Mouse (Mus musculus): Measurements from ENCODE around the gene Lrrc75a.

Gene Lrrc75a

DNA sequence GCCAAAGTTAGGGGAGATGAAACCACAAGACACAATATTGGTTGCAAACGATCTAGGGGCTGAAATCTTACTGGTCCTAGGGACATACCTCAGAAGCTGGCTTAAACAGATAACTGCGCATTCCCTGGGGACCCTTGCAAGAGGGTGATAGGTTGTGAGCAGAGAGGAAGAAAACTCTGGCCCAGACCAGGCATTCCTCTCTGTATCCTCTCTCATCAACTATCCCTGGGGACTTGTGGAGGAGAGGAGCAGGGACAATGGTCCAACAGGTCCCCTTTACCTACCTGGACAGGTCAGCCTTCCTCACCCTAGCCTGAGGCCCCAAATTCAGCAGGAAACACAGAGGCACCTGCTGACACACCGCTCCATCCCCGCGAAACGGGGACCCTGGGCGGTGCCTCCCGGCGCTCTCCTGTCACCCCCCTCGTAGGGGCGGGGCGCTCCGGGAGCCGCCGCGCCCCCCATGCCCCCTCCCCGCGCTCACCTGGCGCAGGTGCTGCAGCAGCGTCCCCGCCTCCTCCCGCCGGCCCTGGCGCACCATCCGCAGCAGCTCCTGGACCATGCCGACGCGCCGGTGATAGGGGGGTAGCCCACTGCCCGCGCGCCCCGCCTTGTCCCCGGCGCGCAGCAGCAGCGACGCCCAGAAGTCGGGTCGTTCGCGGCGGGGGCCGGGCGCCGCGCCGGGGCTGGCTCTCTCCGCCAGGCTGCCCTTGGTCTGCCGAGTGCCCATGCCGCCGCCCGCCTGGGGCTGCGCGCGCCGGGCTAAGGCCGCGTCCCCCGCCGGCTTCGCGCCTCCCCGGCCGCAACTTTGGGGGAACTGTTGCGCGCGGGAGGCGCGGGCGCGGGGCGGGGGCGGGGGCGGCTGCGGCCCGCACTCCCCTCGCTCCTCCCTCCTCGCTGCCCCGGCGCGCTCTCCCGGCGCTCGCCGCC lies at the start of gene Lrrc75a:
Gene Lrrc75a, minus strand, starts transcription at position 863 of the 930 bp plus-strand sequence.
- 1% methylated on average over 68 of the region's 86 CpGs for WGBS

DNA sequence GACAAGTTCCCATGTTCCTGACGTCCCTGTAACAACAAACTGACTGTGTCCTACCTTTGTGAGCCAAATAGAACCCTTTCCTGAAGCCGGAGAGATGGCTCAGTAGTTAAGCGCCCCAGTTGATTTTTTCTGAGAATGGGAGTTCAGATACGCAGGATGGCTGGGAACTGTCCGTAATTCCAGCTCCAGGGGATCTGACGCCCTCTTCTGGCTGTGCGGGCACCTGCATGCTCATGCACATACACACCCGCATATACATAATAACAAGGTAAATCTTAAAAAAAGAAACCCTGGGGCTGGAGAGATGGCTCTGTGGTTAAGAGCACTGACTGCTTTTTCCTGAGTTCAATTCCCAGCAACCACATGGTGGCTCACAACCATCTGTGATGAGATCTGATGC lies 46.8 kb upstream of the Lrrc75a start:
- 96% methylated on average over 8 of the region's 8 CpGs for WGBS

DNA sequence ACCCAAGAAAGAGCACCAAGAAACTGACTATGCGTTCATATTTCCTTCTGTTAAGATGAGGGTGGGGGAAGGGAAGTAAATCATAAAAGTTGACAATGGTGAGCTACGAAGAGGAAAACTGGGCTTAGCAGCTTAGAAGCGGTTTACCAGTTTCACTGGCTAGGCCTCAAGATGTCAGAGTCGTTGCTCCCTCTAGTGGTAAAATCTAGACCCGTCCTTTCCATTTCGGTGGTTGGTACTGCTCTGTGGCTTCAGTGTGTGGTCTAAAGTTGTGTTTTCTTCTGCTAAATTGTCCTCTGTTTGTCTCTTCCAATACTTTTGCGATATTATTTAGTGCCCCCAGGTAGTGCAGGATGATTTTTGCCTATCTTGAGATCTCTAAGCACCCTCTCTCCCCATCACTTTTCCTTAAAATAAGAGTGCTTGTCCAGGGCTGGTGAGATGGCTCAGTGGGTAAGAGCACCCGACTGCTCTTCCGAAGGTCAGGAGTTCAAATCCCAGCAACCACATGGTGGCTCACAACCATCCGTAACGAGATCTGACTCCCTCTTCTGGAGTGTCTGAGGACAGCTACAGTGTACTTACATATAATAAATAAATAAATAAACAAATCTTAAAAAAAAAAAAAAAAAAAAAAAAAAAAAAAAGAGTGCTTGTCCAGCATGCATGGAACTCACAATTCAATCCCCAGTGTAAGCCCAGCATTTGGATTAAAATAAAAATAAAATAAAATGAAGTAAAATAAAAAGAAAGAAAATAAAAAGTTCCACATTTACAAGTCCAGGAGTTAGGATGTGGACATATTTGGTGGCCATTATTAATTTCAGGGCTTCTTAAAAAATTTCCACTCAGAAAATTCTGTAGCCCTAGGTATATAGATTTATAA lies 45.2 kb upstream of the Lrrc75a start:
- WGBS: 17% methylated on average over 11 of the region's 11 CpGs

DNA sequence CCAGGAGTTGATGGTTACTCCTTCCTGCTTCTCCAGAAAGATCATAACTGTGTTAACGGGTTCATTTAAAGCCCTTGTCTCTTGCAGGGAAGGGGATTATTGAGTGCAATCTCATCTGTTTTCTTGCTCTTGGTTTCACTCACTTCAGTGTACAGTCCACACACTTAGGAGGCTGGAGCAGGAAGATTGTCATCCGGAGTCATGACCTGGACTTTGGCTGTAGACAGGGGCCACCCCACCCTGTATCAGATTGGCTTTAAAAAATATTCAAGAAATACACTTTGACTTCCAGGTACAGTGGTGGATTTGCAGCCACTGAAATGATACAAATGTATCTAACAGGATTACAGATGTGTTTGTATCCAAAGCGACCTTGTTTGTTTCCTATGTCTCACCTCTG lies 43.3 kb upstream of the Lrrc75a start:
- WGBS: 92% methylated on average over 3 of the region's 3 CpGs

DNA sequence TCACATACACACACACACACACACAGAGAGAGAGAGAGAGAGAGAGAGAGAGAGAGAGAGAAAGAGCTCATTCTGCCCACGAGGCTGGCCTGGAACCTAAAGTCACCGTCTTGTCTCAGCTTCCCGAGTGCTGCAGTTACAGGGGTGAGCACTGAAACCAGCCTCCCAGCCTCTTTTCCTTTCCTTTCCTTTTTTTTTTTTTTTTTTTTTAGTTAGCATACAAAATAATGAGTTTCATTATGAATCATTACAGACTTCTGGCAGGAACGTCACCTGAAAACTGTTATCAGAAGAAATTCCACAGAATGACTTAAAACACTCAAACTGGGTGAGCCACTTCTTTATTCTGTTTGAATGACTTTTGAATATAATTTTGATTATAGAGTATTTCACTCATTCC lies 31.6 kb upstream of the Lrrc75a start:
- WGBS: 78% methylated on average over 4 of the region's 4 CpGs

DNA sequence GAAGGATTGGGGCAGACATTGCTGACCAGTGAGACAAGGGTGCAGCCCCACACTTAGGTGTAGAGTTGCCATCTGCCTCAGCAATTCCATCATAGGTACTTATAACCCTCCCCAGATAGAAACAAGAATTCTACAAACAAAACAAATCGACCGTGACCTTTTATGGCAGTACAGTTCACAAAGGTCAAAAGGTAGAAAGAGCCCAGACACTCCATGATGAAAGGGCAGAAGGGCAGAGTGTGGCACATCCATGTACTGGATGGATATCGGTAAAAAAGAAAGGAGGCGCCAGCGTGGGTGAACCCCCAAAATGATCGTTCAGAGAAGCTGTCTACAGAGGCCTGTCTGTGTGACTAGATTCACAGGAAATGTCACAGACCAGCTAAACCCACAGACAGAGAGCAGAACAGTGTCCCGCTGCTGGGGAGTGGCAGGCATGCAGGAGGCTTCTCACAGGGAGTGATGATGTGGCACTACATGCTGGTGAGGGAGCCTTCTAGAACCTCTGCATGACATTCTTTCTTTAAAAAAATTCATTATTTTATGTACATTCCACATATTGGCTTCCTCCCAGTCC lies 30.5 kb upstream of the Lrrc75a start:
- 93% methylated on average over 7 of the region's 7 CpGs for WGBS

DNA sequence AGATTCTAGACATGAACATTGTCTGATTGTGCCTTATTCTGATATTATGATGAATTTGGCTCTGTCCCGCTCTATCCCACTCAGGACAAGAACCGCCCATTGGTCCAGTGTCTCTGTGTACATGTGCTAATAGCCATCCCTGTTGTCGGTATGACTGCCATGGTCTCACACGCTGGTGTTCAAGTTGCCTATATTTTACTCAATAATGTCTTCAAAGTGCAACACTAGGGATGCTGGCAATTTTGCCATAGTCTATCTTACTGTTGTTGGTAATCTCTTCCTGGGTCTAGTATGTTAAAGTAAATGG lies 27.9 kb upstream of the Lrrc75a start:
- 96% methylated on average over 4 of the region's 4 CpGs for WGBS

DNA sequence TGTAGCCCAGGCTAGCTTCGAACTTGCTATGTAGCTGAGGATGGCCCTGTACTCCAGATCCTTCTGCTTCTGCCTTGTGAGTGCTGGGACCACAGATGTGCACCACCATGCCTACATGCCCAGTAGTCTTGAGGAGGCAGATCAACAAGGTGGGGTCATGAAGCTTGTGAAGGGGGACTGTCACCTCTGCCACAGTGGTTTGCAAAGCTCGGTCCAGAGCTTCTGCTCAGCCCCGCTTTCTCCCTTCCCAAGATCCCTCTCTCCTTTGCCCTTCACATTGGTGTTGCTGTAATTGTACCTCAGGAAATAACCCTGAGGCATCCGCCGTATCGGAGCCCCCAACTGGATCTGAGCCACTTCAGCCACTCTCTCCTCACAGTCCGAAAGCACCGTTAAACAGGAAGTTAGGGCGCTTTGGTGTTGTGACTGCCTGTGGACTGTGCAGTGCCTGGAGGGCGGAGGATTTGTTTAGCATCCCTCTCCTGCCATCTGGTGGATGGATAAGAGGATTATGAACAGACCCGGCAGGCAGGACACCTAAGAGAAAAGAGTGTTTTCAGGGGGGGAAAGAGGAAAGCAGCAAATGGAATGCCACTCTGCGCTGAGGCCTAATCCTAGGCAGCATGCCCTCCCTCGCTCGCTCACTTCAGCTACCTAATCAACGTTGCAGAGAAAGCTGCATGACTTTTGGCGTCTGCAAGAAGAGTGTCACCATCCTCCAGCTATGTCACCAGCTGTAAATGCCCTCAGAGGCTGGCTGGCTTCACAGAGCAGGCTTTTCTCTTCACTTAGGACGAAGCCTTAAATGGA lies 27.4 kb upstream of the Lrrc75a start:
- WGBS: 17% methylated on average over 17 of the region's 17 CpGs

DNA sequence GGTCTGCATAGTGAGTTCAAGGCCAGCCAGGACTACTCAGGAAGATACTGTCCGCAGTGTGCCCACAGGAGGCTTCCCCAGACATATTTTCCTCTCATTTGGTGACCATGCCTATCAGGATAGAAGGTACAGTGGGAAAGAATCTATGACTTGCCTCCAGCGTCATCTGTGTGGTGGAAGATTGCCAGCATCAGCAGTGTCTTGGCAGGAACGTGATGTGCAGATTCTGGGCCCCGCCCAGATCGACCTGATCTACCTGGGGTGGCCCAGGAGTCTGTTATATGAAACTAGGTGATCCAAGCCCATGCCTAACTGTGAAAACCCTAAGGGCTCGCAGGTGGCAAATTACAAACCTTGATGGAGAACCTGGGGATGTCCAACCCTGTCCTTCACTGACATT lies 21.7 kb upstream of the Lrrc75a start:
- WGBS: 69% methylated on average over 6 of the region's 6 CpGs

DNA sequence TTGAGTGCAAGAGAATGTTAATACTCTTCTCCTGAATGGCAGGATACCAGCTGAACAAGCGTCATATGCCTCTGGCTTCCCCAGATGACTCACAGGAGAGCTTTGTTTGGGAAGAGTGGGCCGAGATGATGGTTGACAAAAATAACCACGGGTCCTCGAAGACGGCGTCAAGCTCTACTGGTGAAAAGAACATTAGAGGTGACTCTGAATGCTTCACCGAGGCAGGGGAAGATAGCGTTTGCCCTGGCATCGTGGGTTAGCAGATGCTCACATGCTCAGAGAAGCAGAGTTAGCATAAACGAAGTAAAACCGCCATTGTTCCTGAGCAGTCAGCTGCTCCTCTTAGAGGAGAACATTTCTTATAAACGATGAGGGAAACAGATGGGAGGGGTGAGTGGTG lies 21.1 kb upstream of the Lrrc75a start:
- 13% methylated on average over 12 of the region's 12 CpGs for WGBS

DNA sequence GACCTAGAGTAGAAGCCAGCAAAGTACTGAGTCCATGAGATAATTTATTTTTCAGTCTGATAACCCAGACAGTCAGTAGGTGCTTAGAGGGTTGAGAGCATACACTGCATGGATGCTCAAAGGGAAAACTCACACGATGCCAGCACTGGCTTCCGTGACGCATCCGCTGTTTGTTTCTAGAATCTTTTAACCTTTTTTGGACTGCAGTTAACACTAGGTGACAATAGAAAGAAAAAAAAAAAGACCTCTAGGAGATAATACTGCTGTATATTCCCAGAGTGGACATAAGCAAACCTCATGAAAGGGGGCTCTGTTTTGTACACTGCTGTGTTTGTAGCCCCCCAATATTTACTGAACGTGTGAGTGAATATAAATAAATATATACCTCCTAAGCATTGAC lies 20.7 kb upstream of the Lrrc75a start:
- WGBS: 53% methylated on average over 5 of the region's 5 CpGs

DNA sequence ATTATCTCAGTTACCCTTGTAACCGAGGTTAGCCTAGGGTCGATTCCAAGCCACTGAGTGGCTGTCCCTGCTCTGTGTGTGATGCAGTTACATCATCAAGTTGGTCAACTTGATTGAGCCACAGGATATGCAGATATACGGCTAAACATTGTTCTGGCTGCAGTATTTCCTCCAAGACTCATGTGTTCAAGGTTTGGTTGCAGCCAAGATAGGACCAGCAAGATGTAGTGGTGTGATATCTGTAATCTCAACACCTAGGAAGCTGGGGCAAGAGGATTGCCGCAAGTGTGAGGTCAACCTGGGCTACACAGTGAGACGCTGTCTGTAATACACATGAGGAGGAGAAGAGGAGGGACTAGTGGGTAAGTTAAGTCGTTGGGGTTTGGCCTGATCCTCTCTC lies 15.9 kb upstream of the Lrrc75a start:
- 91% methylated on average over 6 of the region's 6 CpGs for WGBS

DNA sequence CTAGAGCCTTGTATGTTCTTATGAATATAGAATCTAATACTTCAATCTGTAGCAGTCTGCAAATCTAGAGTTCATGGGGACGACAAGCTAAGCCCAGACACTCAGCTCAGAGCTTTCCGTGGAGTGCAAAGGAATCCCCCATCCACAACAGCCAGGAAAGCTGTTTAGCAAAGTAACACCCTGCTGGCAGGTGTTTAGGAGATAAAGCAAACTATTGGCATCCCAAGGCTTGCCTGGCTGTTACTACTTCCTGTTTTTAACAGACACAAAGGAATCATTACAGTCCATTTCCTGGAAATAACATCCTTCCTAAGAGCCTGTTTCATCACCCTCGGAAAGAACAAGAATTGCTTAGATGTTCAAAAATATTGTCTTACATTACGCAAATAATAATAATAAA lies 12.6 kb upstream of the Lrrc75a start:
- 64% methylated on average over 4 of the region's 4 CpGs for WGBS

DNA sequence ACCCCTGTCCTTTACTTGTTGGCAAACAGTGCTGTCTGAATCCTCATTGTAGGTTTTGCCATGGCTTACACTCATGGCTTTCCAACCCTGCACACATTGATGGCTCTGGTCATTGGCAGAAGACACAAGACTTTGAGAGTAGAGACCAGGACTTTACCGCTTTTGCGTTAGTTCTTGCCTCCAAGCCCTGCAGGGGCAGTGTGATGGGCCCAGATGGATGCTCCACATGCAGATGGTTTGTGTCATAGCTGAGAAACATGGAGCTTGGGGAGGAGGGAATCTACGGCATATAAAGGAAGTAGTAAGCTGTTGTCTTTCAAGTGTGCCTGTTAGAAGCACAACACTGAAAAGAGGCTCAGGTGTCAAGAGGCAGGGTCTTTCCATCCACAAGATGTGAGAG lies 3.8 kb upstream of the Lrrc75a start:
- 70% methylated on average over 3 of the region's 3 CpGs for WGBS

DNA sequence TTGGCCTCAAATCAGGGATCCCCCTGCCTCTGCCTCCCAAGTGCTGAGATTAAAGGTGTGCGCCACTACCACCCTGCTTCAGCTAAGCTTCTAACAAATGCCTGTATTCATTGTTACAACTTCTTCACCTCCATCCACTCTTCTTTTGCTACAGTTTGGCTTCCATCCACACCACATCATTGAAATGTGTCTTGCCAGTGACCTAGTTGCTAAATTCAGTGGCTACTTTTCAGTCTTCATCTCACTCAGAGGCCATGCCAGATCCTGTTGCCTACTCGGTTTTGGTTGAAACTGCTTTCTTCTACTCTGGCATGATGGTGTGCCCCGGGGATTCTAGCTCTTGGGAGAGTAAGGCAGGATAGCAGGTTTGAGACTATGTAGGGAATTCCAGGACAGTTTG lies 3.2 kb upstream of the Lrrc75a start:
- 61% methylated on average over 3 of the region's 3 CpGs for WGBS

DNA sequence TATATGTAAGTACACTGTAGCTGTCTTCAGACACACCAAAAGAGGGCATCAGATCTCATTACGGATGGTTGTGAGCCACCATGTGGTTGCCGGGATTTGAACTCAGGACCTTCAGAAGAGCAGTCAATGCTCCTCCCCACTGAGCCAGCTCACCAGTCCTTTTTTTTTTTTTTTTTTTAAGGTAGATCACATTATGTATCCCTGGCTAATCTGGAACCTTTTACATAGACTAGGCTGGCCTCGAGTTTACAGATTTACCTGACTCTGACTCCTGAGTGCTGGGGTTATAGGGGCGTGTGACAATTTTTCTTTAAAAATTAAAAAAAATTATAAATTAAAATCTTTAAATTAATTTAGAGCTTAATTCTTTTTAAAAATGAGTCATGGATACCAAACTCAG lies 1.5 kb upstream of the Lrrc75a start:
- 90% methylated on average over 4 of the region's 4 CpGs for WGBS

DNA sequence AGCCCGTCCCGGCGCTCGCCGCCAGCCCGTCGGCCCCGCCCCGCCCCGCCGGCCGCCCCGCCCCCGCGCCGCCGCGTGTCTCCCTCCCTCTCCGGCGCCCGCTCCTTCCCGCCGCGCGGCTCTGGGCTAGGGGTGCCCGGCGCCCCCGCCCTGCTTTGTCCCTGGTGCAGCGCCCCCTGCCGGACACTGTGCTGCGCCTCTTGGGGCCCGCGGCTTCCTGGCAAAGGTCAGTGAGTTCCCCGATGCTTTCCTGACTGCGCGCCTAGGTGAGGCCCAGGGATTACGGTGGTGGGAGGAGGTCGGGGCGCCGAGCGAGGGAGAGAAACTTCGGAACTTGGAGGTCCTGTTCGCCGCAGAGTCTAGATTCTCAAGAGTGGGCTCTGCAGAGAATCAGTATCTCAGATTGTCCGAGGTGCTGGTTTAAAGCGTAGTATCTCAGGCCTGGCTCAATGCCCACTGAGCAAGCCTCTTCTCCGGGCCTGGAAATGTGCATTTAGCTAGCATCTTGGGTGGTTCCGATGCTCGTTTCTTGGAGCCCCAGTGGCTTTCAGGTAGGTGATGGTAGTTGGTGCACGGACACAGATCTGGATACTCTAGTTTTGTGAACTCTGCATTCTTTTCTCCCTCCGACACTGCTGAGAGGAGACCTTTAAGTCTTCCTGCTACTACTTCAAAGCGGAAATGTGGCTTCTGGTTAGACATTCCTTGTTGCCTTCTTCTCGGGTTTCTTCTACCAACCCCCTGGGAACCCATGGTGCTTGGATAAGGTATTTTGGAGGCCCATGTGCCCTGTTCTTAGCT lies 468 bp upstream of the Lrrc75a start, which contains the start of gene Mmgt2:
Gene Mmgt2, plus strand, starts transcription at position 74 of the 801 bp plus-strand sequence.
- 4% methylated on average over 27 of the region's 53 CpGs for WGBS

DNA sequence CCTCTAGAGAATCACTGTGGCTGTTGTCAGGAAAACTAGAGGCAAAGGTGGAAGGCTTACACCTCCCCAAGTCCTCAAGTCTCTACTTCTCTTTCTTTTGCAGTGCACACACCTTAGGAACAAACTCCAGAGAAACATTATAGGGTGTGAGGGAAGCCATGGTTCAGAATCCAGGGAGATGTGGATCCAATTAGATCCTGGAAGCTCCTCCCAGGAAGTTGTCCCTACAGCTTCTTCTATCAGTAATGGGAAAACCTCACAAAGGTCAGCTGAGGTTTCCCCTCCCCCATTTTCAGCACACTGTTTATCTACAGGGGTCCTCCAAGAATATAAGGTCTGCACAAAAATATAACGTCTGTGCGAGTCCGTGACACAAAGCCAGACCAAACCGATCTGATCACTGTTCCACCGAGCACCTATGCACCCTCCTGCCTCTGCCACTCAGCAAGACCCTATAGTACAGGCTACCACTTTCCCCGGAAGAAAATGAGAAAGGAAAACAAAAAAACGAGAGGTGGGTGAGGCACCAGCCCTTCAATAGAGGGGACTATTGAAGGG lies 1.3 kb downstream of the Lrrc75a start:
- WGBS: 43% methylated on average over 7 of the region's 7 CpGs

DNA sequence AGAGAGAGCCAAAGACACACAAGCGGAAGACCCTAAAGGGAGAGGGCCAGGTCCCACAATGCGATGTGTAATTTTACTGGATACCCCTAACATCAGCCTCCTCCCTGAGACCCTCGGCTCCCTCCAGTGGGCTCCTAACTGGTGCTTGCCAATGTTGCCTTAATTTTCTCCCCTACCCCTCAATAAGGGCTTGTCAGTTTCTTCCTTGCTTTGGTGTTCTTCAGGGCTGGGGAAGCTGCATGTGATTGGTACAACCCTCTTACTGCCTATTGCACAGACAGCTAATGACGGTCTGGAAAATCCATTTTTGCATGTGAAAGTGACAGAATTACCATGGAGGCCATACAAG lies 1.9 kb downstream of the Lrrc75a start:
- 28% methylated on average over 4 of the region's 4 CpGs for WGBS

DNA sequence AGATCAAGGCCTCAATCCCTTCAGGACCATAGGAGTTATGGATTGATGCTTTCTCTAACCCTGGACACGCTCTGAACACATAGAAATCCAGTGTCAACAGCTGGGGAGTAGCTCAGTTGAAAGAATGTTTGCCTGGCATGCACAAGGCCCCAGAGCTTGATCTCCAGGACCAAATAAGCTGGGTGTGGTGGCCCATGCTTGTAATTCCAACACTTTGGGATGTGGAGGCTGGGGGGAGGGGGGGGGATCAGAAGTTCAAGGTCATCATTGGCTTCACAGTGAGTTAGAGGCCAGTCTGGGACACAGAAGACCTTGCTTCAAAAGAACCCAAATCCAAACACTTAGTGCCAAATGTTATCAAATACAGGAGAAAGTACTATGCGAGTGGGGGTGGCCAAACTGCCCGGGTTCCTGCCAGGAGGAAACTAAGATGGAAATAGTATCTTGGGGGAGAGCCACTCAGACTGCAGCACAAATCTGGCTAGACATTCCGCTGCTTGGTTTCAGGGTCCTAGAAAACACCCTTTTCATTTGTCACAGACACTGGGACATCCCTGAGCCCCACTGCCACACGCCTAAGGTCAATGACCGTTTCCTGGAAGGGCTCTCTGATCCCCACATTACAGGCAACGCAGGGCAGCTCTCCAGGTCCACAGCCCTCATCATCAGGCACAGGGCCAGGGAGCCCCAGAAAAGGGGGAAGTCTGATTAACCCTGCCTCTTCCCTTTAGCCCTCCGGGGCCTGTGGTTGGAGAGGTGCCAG lies 2.4 kb downstream of the Lrrc75a start:
- WGBS: 20% methylated on average over 8 of the region's 8 CpGs
